Mouse (Mus musculus) spleen, embryonic (tissue): ENCODE measurements around the gene Olfr1324.
"Not testable (repeated sequence)": the region's sequence is repeated elsewhere in the genome, so short reads cannot be mapped to it uniquely, and the experiment has no call there.

Experiments
- CTCF ChIA-PET: fragments of 350-600 bp; sonication (Branson Sonifier 250); formaldehyde crosslinking; loops from one replicate; lab custom pipeline; 2022; lab: Charles Lee

Gene Olfr1324

DNA sequence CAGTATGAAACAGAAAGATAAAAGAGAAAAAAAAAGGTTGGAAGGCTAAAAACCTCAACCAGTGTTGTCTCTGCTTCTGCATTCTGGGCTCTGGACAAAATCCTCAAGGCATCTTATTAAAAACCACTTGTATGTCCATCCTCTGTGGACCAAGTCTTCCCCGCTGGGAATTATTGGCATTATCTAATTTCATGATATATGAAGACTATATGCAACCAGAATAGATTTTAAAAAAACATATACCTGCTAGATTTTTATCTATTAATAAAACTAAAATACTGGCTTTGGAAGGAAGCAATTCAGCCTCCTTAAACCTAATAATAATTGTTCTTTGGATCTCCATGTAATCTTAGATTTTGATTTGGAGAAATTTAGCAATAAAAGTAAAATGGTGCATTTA lies at the start of gene Olfr1324:
Gene Olfr1324 (minus strand): TSS at position 101 of the 400 bp plus-strand sequence.
- CTCF ChIA-PET, result no interaction called here

DNA sequence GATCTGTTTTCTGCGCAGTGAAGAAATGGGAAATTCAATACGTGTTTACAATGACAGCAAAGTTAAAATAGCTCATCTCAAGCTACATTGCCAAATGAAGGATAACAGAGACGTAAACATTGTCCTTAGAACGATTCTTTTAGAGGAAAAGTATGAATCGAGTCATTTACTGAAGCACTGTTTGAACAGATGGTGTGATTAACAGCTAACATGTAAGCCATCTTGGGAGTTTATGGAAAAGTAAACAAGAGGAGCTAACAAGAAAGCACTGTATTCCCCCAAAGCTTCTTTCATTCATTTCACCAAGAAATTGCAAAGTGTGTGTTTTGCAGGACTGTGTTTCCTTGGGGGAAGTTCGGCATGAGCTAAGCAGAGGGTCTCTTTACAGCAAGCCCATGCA lies 42.0 kb upstream of the Olfr1324 start:
- CTCF ChIA-PET, result not testable (repeated sequence)

DNA sequence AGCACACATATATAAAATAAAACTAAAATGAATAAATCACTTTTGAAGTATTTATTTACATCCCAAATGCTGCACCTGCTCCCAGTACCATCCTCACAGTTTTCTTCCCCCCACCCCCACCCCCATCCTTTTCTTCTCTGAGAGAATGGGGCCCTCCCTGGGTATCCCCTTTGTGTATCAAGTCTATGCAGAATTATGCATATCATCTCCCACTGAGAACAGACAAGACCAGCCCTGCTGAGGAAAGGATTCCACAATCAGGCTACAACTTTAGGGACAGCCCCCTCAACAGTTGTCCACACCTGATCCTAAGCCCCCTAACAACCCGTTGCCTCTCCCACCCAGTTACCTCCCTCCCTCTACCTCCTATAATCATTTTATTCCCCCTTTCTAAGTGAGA lies 27.8 kb upstream of the Olfr1324 start:
- CTCF ChIA-PET, result no interaction called here

DNA sequence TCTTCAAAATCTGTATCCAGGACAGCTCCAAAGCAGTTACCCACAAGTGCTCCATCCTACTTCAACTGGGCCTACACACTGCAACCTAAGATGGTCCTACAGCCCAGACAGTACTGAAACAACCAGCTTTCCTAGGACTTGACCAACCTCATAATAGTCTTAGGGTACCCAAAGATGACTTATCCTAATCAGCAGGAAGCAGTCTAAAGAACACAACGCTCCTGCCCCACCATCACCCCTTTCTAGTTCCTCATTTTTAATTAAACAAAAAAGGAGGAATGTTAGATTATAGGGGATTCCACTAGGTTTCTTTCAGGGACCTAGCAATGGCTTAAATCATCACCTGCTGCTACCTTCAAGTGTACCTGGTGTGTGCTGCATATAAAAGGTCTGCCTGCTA lies 15.1 kb upstream of the Olfr1324 start:
- CTCF ChIA-PET, result no interaction called here

DNA sequence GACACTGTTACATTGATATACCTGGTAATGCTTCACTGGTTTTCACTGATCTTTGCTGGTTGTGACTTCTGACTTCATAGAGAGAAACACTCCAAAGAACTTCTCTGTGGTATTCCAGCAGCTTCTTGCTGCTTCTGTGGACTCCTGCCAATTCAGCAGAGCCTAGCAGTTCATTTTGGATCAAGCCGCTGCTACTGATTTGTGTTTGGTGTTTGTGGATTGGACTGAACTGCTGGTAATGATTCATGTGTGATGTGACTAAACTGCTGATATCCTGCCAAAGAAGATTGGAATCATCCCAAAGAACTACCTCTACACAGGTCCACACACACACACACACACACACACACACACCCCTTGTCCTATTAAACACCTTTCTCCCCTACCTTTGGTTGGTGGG lies 14.4 kb upstream of the Olfr1324 start:
- CTCF ChIA-PET, result no interaction called here

DNA sequence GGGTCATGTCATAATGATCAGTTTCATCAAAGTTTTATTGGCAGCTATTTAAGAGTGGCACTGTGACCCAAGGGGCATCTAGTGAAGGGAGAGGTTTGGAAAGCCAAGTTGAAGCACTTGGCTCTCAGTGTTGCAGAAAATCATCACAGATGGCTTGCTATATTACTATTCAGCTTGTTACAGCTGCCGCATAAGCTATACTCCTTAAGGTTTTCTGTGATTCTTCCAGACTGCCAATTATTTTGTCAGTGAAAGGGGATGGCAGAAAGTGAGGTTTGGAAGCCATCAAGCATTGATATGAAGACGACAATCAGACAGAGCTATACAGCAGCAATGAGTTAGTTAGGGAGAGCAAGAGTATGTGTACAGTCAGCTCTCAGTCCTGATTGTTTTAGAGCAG lies 4.2 kb upstream of the Olfr1324 start:
- CTCF ChIA-PET, result no interaction called here

DNA sequence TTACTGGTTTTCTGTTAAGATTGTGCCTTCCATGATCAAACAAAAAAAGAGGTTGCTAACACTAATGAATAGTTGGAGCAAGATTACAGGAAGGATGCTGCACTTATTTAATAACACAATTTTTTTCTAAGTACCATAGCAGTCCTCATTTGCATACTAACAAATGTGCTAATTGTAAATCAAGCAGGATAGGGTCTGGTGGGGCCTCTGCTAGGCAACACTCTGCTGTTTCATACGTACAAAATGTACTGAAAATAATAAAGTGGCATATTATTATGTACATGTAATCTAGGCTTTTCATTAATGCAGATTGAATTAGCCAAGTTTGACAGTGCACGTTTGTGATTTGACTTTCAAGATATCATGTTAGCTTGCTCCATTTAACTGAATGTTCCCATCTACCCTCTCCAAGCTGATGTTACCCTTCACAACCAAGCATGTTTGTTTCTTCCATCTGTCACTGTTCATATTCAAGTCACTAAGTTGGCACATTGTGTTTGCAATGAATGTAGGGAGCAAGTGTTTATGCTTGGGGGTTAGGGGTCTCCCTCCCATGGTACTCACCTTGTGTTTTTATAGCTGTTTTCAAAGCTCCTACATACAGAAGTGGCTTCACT lies 478 bp downstream of the Olfr1324 start:
- CTCF ChIA-PET, result no interaction called here

DNA sequence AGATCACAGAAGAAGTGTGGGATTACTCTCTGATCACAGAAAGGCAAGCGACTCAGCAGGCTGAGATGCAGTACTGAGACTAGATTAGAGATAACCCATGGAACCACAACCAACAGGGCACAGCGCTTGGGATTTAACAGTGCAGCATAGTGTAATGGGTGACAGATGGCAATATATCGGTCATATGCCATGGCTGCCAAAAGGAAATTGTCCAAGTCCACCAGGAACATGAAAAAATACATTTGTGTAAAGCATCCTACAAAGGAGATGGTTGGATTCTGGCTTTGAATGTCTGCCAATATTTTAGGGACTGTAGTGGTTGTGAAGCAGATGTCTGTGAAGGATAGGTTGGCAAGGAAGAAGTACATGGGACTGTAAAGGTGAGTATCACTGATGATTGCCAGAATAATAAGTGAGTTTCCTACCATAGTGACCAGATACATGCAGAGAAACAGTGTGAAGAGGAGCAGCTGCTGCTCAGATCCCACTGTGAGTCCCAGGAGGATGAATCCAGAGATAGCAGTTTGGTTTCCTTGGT lies 2.3 kb downstream of the Olfr1324 start:
- CTCF ChIA-PET, result no interaction called here

DNA sequence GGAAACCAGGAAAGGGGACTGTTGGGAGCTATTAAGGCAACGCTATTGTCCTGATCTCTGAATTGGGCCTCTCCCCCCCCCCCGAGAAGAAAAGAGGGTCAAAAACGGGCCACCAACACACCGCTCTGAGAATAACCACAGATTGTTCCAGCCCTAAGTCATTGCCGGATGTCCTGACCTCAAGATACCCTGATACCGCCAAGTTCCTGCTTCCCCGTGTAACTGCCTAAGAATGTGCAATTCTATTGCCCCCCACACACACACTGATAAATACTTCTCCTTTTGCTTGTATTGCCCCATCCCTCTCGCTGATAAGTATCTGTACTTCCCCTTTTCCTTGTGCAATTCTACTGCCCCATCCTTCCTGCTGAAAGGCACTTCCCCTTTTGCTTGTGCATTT lies 17.9 kb downstream of the Olfr1324 start:
- CTCF ChIA-PET, result not testable (repeated sequence)

DNA sequence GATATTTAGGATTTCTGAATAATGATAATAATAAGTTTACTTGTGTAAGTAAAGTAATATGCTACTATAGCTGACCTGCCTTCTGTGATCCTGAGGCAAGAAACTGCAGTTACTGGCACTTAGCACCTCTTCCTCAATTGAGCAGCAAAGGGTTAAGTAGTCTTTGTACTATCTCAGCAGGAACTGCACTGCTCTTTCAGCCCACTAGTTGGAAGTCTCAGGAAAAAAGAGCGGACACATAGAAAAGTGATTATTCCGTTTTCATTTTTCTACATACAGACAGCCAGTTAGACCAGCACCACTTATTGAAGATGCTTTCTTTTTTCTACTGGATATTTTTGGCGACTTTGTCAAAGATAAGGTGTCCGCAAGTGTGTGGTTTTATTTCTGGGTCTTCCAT lies 37.7 kb downstream of the Olfr1324 start:
- CTCF ChIA-PET, result not testable (repeated sequence)

DNA sequence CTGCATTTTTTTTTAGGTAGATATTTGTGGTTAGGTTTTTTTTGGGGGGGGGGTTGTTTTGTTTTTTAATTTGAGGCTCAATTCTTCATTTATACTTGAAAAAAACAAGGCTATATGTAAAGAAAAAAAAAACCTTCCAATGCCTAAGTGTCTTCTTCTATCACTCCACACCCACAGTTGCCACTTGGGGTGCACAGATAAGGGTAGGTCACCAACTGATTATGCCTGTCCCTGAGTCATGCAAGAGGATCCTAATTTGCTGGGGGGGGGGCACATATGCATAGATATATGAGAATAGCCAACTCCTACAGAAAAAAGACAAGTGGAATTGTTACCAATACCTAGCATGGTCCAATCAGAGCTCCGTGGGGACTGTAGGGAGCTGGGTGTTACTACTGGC lies 53.3 kb downstream of the Olfr1324 start:
- CTCF ChIA-PET, result no interaction called here
